Mouse (Mus musculus): ENCODE measurements at regions not wholly inside any gene's neighbourhood (a gene's known extent, or its start where the extent isn't known, plus 50 kb on each side); places are given as distances from the start of the nearest gene placed in this dataset.

DNA sequence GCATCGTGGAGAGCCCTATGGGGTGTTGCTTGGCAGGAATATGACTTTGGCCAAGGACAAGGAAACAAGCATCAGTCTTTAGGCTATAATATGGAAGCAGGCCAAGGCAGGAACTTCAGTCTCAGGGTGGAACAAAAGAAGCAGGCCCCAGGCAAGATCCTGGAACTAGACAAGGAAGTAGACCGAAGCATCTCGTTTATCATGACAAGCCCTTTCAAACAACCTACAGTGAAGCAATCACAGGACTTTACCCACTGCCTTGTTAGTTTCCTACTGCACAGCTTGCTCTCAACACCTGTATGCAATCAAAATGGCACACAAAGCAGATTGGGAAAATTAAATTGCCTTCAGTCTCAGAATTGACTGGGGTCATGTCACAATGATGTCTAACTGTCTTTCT is 163.2 kb upstream of the Gulp1 start:
- TF ChIP-seq CTCF (IDR thresholded peaks at IDR 0.05) = no peak
- Histone ChIP-seq H3K27ac (ENCODE audit: low read depth, low read length) (no peak overlapping the region), H3K9me3 (ENCODE audit: low read length) (no peaks in the 10 kb centered on the region), H3K4me2 (ENCODE audit: low read depth, low read length, poor library complexity, severe bottlenecking) (no peak overlapping the region), H3K4me3 (ENCODE audit: low read depth, low read length) (no peak overlapping the region), H3K4me1 (ENCODE audit: insufficient read depth, low read length) (no peaks in the 10 kb centered on the region), H3K36me3 (ENCODE audit: insufficient read depth, low read length) (no peaks in the 10 kb centered on the region), H3K27me3 (ENCODE audit: insufficient read depth, low read length) (no peaks in the 10 kb centered on the region), H3K9ac (replicated peaks; ENCODE audit: low read length, poor library complexity, severe bottlenecking) (no peak overlapping the region)
- DNase-seq (ENCODE audit: low spot score) = no peak
- ATAC-seq (ENCODE audit: low FRiP score) = no peak
- 76% methylated on average over 3 of the region's 3 CpGs for WGBS

- H3K9me3 ChIP-seq (ENCODE audit: low read length) = no peaks in the 10 kb centered on the region
- no peaks in the 10 kb centered on the region for H3K36me3 ChIP-seq (ENCODE audit: insufficient read depth, low read length)
- no peak for ATAC-seq (ENCODE audit: low FRiP score)
- no peak overlapping the region for H3K4me3 ChIP-seq (ENCODE audit: low read depth, low read length)
- WGBS = 91% methylated on average over 9 of the region's 9 CpGs
- H3K27me3 ChIP-seq (ENCODE audit: insufficient read depth, low read length) = no peaks in the 10 kb centered on the region
- H3K4me1 ChIP-seq (ENCODE audit: insufficient read depth, low read length) = no peaks in the 10 kb centered on the region
- DNase-seq (ENCODE audit: low spot score) = no peak
- no peak overlapping the region for H3K9ac ChIP-seq (replicated peaks; ENCODE audit: low read length, poor library complexity, severe bottlenecking)
- H3K4me2 ChIP-seq (ENCODE audit: low read depth, low read length, poor library complexity, severe bottlenecking) = no peak overlapping the region
- TF ChIP-seq CTCF (IDR thresholded peaks at IDR 0.05) = no peak
- H3K27ac ChIP-seq (ENCODE audit: low read depth, low read length) = no peak overlapping the region
These were observed 159.2 kb upstream of the Gulp1 start for GRCm38 (mm10) chr1:44392141-44392540.

DNA sequence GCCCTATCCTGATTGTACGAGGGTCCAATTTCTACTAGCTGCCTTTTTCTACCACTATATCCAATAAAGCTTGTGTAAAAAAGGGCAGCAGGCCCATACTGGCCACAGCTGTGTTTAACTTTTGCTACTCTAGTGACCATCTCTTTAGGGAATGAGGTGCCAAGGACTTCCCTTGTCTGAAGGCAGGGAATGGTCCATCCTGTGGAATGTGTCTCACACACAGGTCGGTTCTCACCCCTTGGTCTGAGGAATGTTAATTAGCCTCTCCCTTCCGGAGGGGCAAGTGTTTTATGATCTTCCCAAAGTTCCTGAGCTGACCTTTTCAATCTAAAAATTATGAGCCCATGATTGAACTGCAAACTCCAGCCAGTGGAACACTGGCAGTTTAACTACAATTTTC is 155.8 kb upstream of the Gulp1 start:
- ATAC-seq (ENCODE audit: low FRiP score) = no peak
- no peaks in the 10 kb centered on the region for H3K4me1 ChIP-seq (ENCODE audit: insufficient read depth, low read length)
- no peaks in the 10 kb centered on the region for H3K27me3 ChIP-seq (ENCODE audit: insufficient read depth, low read length)
- no peak overlapping the region for H3K4me2 ChIP-seq (ENCODE audit: low read depth, low read length, poor library complexity, severe bottlenecking)
- H3K4me3 ChIP-seq (ENCODE audit: low read depth, low read length) = no peak overlapping the region
- H3K27ac ChIP-seq (ENCODE audit: low read depth, low read length) = no peak overlapping the region
- no peaks in the 10 kb centered on the region for H3K36me3 ChIP-seq (ENCODE audit: insufficient read depth, low read length)
- WGBS = 73% methylated on average over 3 of the region's 3 CpGs
- H3K9ac ChIP-seq (replicated peaks; ENCODE audit: low read length, poor library complexity, severe bottlenecking) = no peak overlapping the region
- DNase-seq (ENCODE audit: low spot score) = no peak
- no peaks in the 10 kb centered on the region for H3K9me3 ChIP-seq (ENCODE audit: low read length)
- TF ChIP-seq CTCF (IDR thresholded peaks at IDR 0.05) = no peak

DNA sequence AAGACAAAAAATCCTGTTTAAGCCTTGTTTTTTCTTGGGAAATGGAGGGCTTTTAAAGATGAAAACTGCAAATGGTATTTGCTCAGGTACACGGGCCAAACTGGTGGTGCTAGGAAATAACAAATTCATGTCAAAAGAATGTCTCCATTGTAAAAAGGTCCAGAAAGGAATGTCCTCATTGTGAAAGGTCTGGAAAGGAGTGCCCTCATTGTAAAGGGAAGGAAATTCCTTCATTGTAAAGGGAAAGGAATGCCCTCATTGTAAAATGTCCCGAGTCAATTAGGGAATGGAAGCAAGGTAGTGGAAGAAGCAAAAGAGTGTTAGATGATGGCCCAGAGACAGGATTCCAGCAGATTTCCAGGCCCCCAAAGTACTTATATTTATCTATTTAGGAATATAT is 153.2 kb upstream of the Gulp1 start:
- WGBS = 69% methylated on average over 2 of the region's 2 CpGs
- no peak overlapping the region for H3K4me2 ChIP-seq (ENCODE audit: low read depth, low read length, poor library complexity, severe bottlenecking)

GRCm38 (mm10) chr1:44437822-44438221 is 113.5 kb upstream of the Gulp1 start:
- Histone ChIP-seq H3K4me2 (ENCODE audit: low read depth, low read length, poor library complexity, severe bottlenecking) (no peak overlapping the region), H3K9ac (replicated peaks; ENCODE audit: low read length, poor library complexity, severe bottlenecking) (no peak overlapping the region), H3K27me3 (ENCODE audit: insufficient read depth, low read length) (no peaks in the 10 kb centered on the region), H3K36me3 (ENCODE audit: insufficient read depth, low read length) (no peaks in the 10 kb centered on the region), H3K4me1 (ENCODE audit: insufficient read depth, low read length) (no peaks in the 10 kb centered on the region), H3K4me3 (ENCODE audit: low read depth, low read length) (no peak overlapping the region), H3K9me3 (ENCODE audit: low read length) (no peaks in the 10 kb centered on the region), H3K27ac (ENCODE audit: low read depth, low read length) (no peak overlapping the region)
- DNase-seq (ENCODE audit: low spot score) (no peak), ATAC-seq (ENCODE audit: low FRiP score) (no peak)
- TF ChIP-seq CTCF (IDR thresholded peaks at IDR 0.05) = peak; percentile 29
- WGBS = 71% methylated on average over 2 of the region's 2 CpGs

More for the DNA sequence above, 153.2 kb upstream of the Gulp1 start:
- TF ChIP-seq CTCF (IDR thresholded peaks at IDR 0.05) = no peak
- ATAC-seq (ENCODE audit: low FRiP score) = no peak
- Histone ChIP-seq H3K9me3 (ENCODE audit: low read length) (no peaks in the 10 kb centered on the region), H3K27me3 (ENCODE audit: insufficient read depth, low read length) (no peaks in the 10 kb centered on the region), H3K4me3 (ENCODE audit: low read depth, low read length) (no peak overlapping the region), H3K36me3 (ENCODE audit: insufficient read depth, low read length) (no peaks in the 10 kb centered on the region), H3K9ac (replicated peaks; ENCODE audit: low read length, poor library complexity, severe bottlenecking) (no peak overlapping the region), H3K4me1 (ENCODE audit: insufficient read depth, low read length) (no peaks in the 10 kb centered on the region), H3K27ac (ENCODE audit: low read depth, low read length) (no peak overlapping the region)
- no peak for DNase-seq (ENCODE audit: low spot score)
